Mouse (Mus musculus) v-Abl transformed pro-B cells (cell line): ENCODE measurements around the gene Ibtk.

Experiments
- in situ Hi-C, 2 experiments: fragments of 400-800 bp; cut with MboI; formaldehyde crosslinking; loops; one replicate each; pipeline ENCODE4 v1.15.1; 2025; ENCODE audit not compliant: unreplicated experiment in 2 of 2

Gene Ibtk

GRCm38 (mm10) chr9:85749142-85749921, at the start of gene Ibtk:
Gene Ibtk (minus strand): TSS chr9:85749334.
- in situ Hi-C loops, result loop anchor here in 1 of 2 experiments (10.0 to 25.0 kb wide), 3 partner anchors 815 to 1488 kb away; no protein-coding TSS in a partner anchor

- in situ Hi-C loops, result loop anchor here in 1 of 2 experiments (25.0 kb wide), 2 partner anchors 1221 to 1471 kb away; partner anchors contain the start of genes Cep162, Cyb5r4 and Ripply2
Observed at GRCm38 (mm10) chr9:85791521-85791920, 42.4 kb upstream of the Ibtk start.

GRCm38 (mm10) chr9:85780249-85780648, 31.1 kb upstream of the Ibtk start:
- in situ Hi-C loops, result loop anchor here in 1 of 2 experiments (25.0 kb wide), 2 partner anchors 1232 to 1482 kb away; partner anchors contain the start of genes Cep162, Cyb5r4 and Ripply2

GRCm38 (mm10) chr9:85779458-85779857, 30.3 kb upstream of the Ibtk start:
- in situ Hi-C loops, result loop anchor here (5.0 to 25.0 kb wide), 6 partner anchors 673 to 1825 kb away; partner anchors contain the start of genes Cep162 (in 1 of the 2), Cyb5r4 (in 1 of the 2), Pgm3 (in 1 of the 2) and Ripply2 (in 1 of the 2)

GRCm38 (mm10) chr9:85777544-85777943, 28.4 kb upstream of the Ibtk start:
- in situ Hi-C loops, result loop anchor here (5.0 to 25.0 kb wide), 6 partner anchors 675 to 1823 kb away; partner anchors contain the start of genes Cep162 (in 1 of the 2), Cyb5r4 (in 1 of the 2), Pgm3 (in 1 of the 2) and Ripply2 (in 1 of the 2)

- in situ Hi-C loops, result loop anchor here (10.0 to 25.0 kb wide), 3 partner anchors 1240 to 1817 kb away; partner anchors contain the start of genes Cyb5r4 (in 1 of the 2) and Ripply2 (in 1 of the 2)
Observed at GRCm38 (mm10) chr9:85772280-85772679, 23.1 kb upstream of the Ibtk start.

- in situ Hi-C loops, result loop anchor here (10.0 to 25.0 kb wide), 3 partner anchors 1241 to 1817 kb away; partner anchors contain the start of genes Cyb5r4 (in 1 of the 2) and Ripply2 (in 1 of the 2)
Observed at GRCm38 (mm10) chr9:85771454-85771853, 22.3 kb upstream of the Ibtk start.

GRCm38 (mm10) chr9:85770369-85770768, 21.2 kb upstream of the Ibtk start:
- in situ Hi-C loops, result loop anchor here (10.0 to 25.0 kb wide), 3 partner anchors 1242 to 1816 kb away; partner anchors contain the start of genes Cyb5r4 (in 1 of the 2) and Ripply2 (in 1 of the 2)

GRCm38 (mm10) chr9:85769057-85769789, 20.1 kb upstream of the Ibtk start:
- in situ Hi-C loops, result loop anchor here in 1 of 2 experiments (25.0 kb wide), 2 partner anchors 1243 to 1468 kb away; partner anchors contain the start of genes Cyb5r4 and Ripply2

- in situ Hi-C loops, result loop anchor here in 1 of 2 experiments (25.0 kb wide), 2 partner anchors 1245 to 1470 kb away; partner anchors contain the start of genes Cyb5r4 and Ripply2
Observed at GRCm38 (mm10) chr9:85767255-85767654, 18.1 kb upstream of the Ibtk start.

- in situ Hi-C loops, result loop anchor here in 1 of 2 experiments (25.0 kb wide), 2 partner anchors 1250 to 1475 kb away; partner anchors contain the start of genes Cyb5r4 and Ripply2
Observed at GRCm38 (mm10) chr9:85762476-85762875, 13.3 kb upstream of the Ibtk start.

GRCm38 (mm10) chr9:85750797-85751196, 1.7 kb upstream of the Ibtk start:
- in situ Hi-C loops, result loop anchor here in 1 of 2 experiments (25.0 kb wide), 2 partner anchors 1262 to 1487 kb away; partner anchors contain the start of genes Cyb5r4 and Ripply2

GRCm38 (mm10) chr9:85749922-85750509, 882 bp upstream of the Ibtk start:
- in situ Hi-C loops, result loop anchor here (10.0 to 25.0 kb wide), 4 partner anchors 815 to 1487 kb away; partner anchors contain the start of genes Cyb5r4 (in 1 of the 2) and Ripply2 (in 1 of the 2)

GRCm38 (mm10) chr9:85748204-85749141, 661 bp downstream of the Ibtk start:
- in situ Hi-C loops, result loop anchor here in 1 of 2 experiments (10.0 to 25.0 kb wide), 3 partner anchors 816 to 1489 kb away; no protein-coding TSS in a partner anchor

GRCm38 (mm10) chr9:85745566-85745965, 3.6 kb downstream of the Ibtk start:
- in situ Hi-C loops, result loop anchor here in 1 of 2 experiments (10.0 to 25.0 kb wide), 3 partner anchors 819 to 1492 kb away; no protein-coding TSS in a partner anchor

GRCm38 (mm10) chr9:85743358-85743757, 5.8 kb downstream of the Ibtk start:
- in situ Hi-C loops, result loop anchor here in 1 of 2 experiments (10.0 to 25.0 kb wide), 3 partner anchors 821 to 1494 kb away; no protein-coding TSS in a partner anchor

GRCm38 (mm10) chr9:85742107-85742506, 7.0 kb downstream of the Ibtk start:
- in situ Hi-C loops, result loop anchor here in 1 of 2 experiments (10.0 to 25.0 kb wide), 3 partner anchors 823 to 1495 kb away; no protein-coding TSS in a partner anchor

GRCm38 (mm10) chr9:85739279-85739678, 9.9 kb downstream of the Ibtk start:
- in situ Hi-C loops, result loop anchor here in 1 of 2 experiments (25.0 kb wide), 2 partner anchors 1323 to 1498 kb away; no protein-coding TSS in a partner anchor
